Mouse (Mus musculus) layer of hippocampus, adult 11-12 months (tissue): ENCODE results near the gene Theg.

ENCODE experiments used
- DNase-seq: peaks from one replicate; pipeline ENCODE4 v3.0.0; 2022; ENCODE audit warnings: low spot score

Gene Theg

GRCm38 (mm10) chr10:79594111-79594510 lies 7.0 kb upstream of the Theg start:
- DNase-seq, result no peak

- no peak for DNase-seq
Measured at GRCm38 (mm10) chr10:79590702-79591101, 3.6 kb upstream of the Theg start.

GRCm38 (mm10) chr10:79587752-79588126 lies 608 bp upstream of the Theg start:
- no peak for DNase-seq

GRCm38 (mm10) chr10:79586243-79586642 lies 888 bp downstream of the Theg start:
- DNase-seq, result no peak

GRCm38 (mm10) chr10:79585723-79586122 lies 1.4 kb downstream of the Theg start:
- no peak for DNase-seq

GRCm38 (mm10) chr10:79585136-79585535 lies 2.0 kb downstream of the Theg start:
- DNase-seq, result no peak

- no peak for DNase-seq
Measured at GRCm38 (mm10) chr10:79584426-79584825, 2.7 kb downstream of the Theg start.

GRCm38 (mm10) chr10:79584021-79584420 lies 3.1 kb downstream of the Theg start:
- DNase-seq, result no peak

GRCm38 (mm10) chr10:79581501-79581900 lies 5.6 kb downstream of the Theg start:
- DNase-seq, result no peak

- peak; percentile 45 for DNase-seq
Measured at GRCm38 (mm10) chr10:79580811-79581210, 6.3 kb downstream of the Theg start.

- no peak for DNase-seq
Measured at GRCm38 (mm10) chr10:79580356-79580755, 6.8 kb downstream of the Theg start.

GRCm38 (mm10) chr10:79579781-79580180 lies 7.3 kb downstream of the Theg start:
- no peak for DNase-seq

- DNase-seq, result no peak
Measured at GRCm38 (mm10) chr10:79578891-79579290, 8.2 kb downstream of the Theg start.

- no peak for DNase-seq
Measured at GRCm38 (mm10) chr10:79578276-79578675, 8.9 kb downstream of the Theg start.

GRCm38 (mm10) chr10:79577376-79577775 lies 9.8 kb downstream of the Theg start:
- DNase-seq, result no peak

GRCm38 (mm10) chr10:79575754-79576153 lies 11.4 kb downstream of the Theg start:
- DNase-seq, result no peak

- no peak for DNase-seq
Measured at GRCm38 (mm10) chr10:79574796-79575195, 12.3 kb downstream of the Theg start.

- DNase-seq, result no peak
Measured at GRCm38 (mm10) chr10:79574350-79574749, 12.8 kb downstream of the Theg start.

- DNase-seq, result no peak
Measured at GRCm38 (mm10) chr10:79573611-79574010, 13.5 kb downstream of the Theg start.

GRCm38 (mm10) chr10:79571314-79571713 lies 15.8 kb downstream of the Theg start:
- DNase-seq, result no peak

GRCm38 (mm10) chr10:79569921-79570320 lies 17.2 kb downstream of the Theg start:
- no peak for DNase-seq

GRCm38 (mm10) chr10:79559716-79560115 lies 27.4 kb downstream of the Theg start:
- DNase-seq, result no peak

GRCm38 (mm10) chr10:79557496-79557895 lies 29.6 kb downstream of the Theg start:
- no peak for DNase-seq

GRCm38 (mm10) chr10:79556951-79557350 lies 30.2 kb downstream of the Theg start:
- DNase-seq, result no peak

GRCm38 (mm10) chr10:79555238-79555724 lies 31.9 kb downstream of the Theg start:
- no peak for DNase-seq
